Mouse (Mus musculus) hindbrain, embryonic 15.5 days (tissue): ENCODE data around the gene Coro2a. TPM values are rescaled to one million over a fixed set of nuclear protein-coding genes. Genes with fewer than 3 reads are reported as not detected.
"Not testable (repeated sequence)": the region's sequence is repeated elsewhere in the genome, so short reads cannot be mapped to it uniquely, and the experiment has no call there.

ENCODE experiments used
- ATAC-seq: fragments of 200-750 bp; cut with Nextera tagmentation; 2 replicates; pipeline ENCODE4 v1.8.0; 2017; ENCODE audit warnings: low read depth, moderate number of reproducible peaks, moderate TSS enrichment; ENCODE audit not compliant: low FRiP score
- H3K27ac ChIP-seq: fragments of 300-500 bp; sonication (generic); replicated peaks from 2 replicates; pipeline ENCODE4 v1.5.1; 2015; ENCODE audit warnings: mild to moderate bottlenecking, inconsistent platforms
- H3K27me3 ChIP-seq: fragments of 300-500 bp; sonication (generic); 2 replicates; pipeline ENCODE4 v1.6.1; 2015; ENCODE audit warnings: control low read depth, inconsistent platforms
- H3K36me3 ChIP-seq: fragments of 300-500 bp; sonication (generic); 2 replicates; pipeline ENCODE4 v1.6.1; 2015; ENCODE audit warnings: control low read depth, inconsistent platforms
- H3K4me1 ChIP-seq: fragments of 300-500 bp; sonication (generic); replicated peaks from 2 replicates; pipeline ENCODE4 v1.6.1; 2015; ENCODE audit warnings: control low read depth, inconsistent platforms
- H3K4me2 ChIP-seq: fragments of 300-500 bp; sonication (generic); 2 replicates; pipeline ENCODE4 v1.6.1; 2015; ENCODE audit warnings: moderate library complexity, mild to moderate bottlenecking, inconsistent platforms
- H3K4me3 ChIP-seq: fragments of 300-500 bp; sonication (generic); 2 replicates; pipeline ENCODE4 v1.5.1; 2015; ENCODE audit warnings: mild to moderate bottlenecking, inconsistent platforms
- H3K9ac ChIP-seq: fragments of 300-500 bp; sonication (generic); 2 replicates; pipeline ENCODE4 v1.6.1; 2015; ENCODE audit warnings: inconsistent platforms
- H3K9me3 ChIP-seq: fragments of 300-500 bp; sonication (generic); 2 replicates; pipeline ENCODE4 v1.6.1; 2016; ENCODE audit warnings: control low read depth, inconsistent platforms
- WGBS: fragments of 180-500 bp; shearing (Covaris S2); methylation state at CpG from one replicate; pipeline ENCODE4 v1.1.7; 2015; 5-methylcytosine and 5-hydroxymethylcytosine counted together
- polyA plus RNA-seq: library from polyadenylated mRNA; unstranded; fragments of >200 nt; fragmentation: Nextera tagmentation; extraction: Ambion mirVana; gene quantifications from 2 replicates; pipeline ENCODE4 v1.2.1, GENCODE M21; 2015

Coro2a gene
- polyA plus RNA-seq, 1 experiment from 2014 or later = 10.5 TPM

GRCm38 (mm10) chr4:46578796-46579346, 23.1 kb downstream of the Coro2a start:
- H3K4me2 ChIP-seq, H3K4me1 ChIP-seq, H3K27ac ChIP-seq, ATAC-seq, H3K27me3 ChIP-seq, H3K9ac ChIP-seq, H3K4me3 ChIP-seq, H3K9me3 ChIP-seq: not testable (repeated sequence)
- 91% methylated on average over 8 of the region's 8 CpGs for WGBS
- H3K36me3 ChIP-seq = peaks cover 13% of the 10 kb centered on the region; the same call in 1 of the 2 replicates

DNA sequence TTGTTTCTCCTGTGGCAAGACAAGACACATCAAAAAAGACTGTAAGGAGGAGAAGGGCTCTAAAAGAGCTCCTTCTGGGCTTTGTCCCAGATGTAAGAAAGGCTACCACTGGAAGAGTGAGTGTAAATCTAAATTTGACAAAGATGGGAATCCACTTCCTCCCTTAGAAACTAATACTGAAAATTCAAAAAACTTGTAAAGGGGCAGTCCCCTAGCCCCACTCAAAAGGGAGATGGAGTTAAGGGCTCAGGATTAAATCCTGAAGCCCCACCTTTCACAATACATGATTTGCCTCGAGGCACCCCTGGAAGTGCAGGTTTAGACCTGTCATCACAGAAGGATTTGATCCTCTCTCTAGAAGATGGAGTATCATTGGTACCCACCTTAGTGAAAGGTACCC, 23.8 kb downstream of the Coro2a start:
- Histone ChIP-seq H3K4me1 (no peaks in the 10 kb centered on the region), H3K9me3 (peaks cover 6% of the 10 kb centered on the region; the same call in 1 of the 2 replicates), H3K4me2 (no peak overlapping the region), H3K27ac (no peak overlapping the region), H3K27me3 (no peaks in the 10 kb centered on the region), H3K9ac (no peak overlapping the region), H3K4me3 (no peak overlapping the region), H3K36me3 (peaks cover 17% of the 10 kb centered on the region; the same call in 1 of the 2 replicates)
- no peak for ATAC-seq
- 76% methylated on average over 1 of the region's 1 CpGs for WGBS

GRCm38 (mm10) chr4:46575509-46576284, 26.3 kb downstream of the Coro2a start:
- not testable (repeated sequence) for H3K9me3 ChIP-seq, H3K4me3 ChIP-seq, H3K9ac ChIP-seq, H3K4me2 ChIP-seq, ATAC-seq, H3K27ac ChIP-seq, H3K4me1 ChIP-seq, H3K27me3 ChIP-seq
- peaks cover 17% of the 10 kb centered on the region; the same call in 1 of the 2 replicates for H3K36me3 ChIP-seq
- WGBS = 90% methylated on average over 6 of the region's 10 CpGs

DNA sequence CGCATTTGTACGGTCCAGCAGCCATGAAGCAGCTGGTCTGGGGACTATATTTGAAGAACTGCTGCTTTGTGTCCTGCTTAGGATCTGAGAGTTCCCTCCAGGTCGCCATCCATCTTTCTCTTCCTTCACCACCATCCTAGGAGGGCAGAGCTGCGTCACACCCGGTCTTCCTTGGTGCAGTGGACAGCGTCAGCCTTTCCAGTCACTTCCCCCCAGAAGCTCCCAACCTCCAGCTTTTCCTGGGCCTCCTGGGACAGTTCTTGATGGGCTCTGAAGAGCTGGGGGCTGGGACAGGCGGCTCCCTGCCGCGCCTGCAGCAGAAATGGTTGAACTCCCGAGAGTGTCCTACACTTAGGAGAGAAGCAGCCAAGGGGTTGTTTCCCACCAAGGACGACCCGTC, 27.2 kb downstream of the Coro2a start:
- no peak for ATAC-seq
- H3K4me3 ChIP-seq = no peak overlapping the region
- 83% methylated on average over 11 of the region's 12 CpGs for WGBS
- no peaks in the 10 kb centered on the region for H3K4me1 ChIP-seq
- no peak overlapping the region for H3K27ac ChIP-seq
- peaks cover 6% of the 10 kb centered on the region; the same call in 1 of the 2 replicates for H3K9me3 ChIP-seq
- no peak overlapping the region for H3K9ac ChIP-seq
- no peak overlapping the region for H3K4me2 ChIP-seq
- no peaks in the 10 kb centered on the region for H3K27me3 ChIP-seq
- peaks cover 17% of the 10 kb centered on the region; the same call in 1 of the 2 replicates for H3K36me3 ChIP-seq

GRCm38 (mm10) chr4:46574024-46574753, 27.8 kb downstream of the Coro2a start:
- Histone ChIP-seq H3K9ac (no peak overlapping the region), H3K36me3 (peaks cover 17% of the 10 kb centered on the region; the same call in 1 of the 2 replicates), H3K27ac (no peak overlapping the region), H3K4me1 (peaks cover 5% of the 10 kb centered on the region; the same call in 1 of the 2 replicates), H3K4me2 (no peak overlapping the region), H3K27me3 (no peaks in the 10 kb centered on the region), H3K9me3 (peaks cover 6% of the 10 kb centered on the region; the same call in 1 of the 2 replicates), H3K4me3 (no peak overlapping the region)
- 66% methylated on average over 9 of the region's 9 CpGs for WGBS
- ATAC-seq = no peak

GRCm38 (mm10) chr4:46572616-46573015, 29.4 kb downstream of the Coro2a start:
- Histone ChIP-seq H3K4me3 (no peak overlapping the region), H3K27ac (no peak overlapping the region)
- WGBS = 86% methylated on average over 4 of the region's 4 CpGs

DNA sequence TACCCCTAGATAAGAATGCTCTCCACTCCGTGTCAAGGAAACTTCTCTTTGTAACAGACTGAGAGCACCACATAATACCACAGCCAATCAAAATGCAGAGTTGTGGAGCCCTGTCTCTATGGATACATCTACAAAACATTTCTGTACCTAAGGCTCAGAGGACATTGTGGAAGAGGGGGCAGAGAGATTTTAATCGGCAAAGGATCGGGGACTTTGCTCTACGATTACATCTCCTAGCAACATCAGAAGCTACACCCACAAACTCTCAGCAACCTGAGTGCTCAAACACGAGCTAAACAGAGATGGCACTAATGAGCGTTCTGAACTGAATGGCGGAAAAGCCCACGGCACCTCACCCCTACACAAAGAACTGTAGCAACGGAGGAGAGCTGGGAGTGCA, 30.3 kb downstream of the Coro2a start:
- H3K27me3 ChIP-seq = no peaks in the 10 kb centered on the region
- H3K4me1 ChIP-seq = peaks cover 5% of the 10 kb centered on the region; the same call in 1 of the 2 replicates
- WGBS = 93% methylated on average over 9 of the region's 9 CpGs
- ATAC-seq = no peak
- H3K4me2 ChIP-seq = no peak overlapping the region
- no peak overlapping the region for H3K27ac ChIP-seq
- no peak overlapping the region for H3K9ac ChIP-seq
- peaks cover 14% of the 10 kb centered on the region; the same call in 1 of the 2 replicates for H3K36me3 ChIP-seq
- no peak overlapping the region for H3K4me3 ChIP-seq
- H3K9me3 ChIP-seq = no peaks in the 10 kb centered on the region

More at GRCm38 (mm10) chr4:46572616-46573015, 29.4 kb downstream of the Coro2a start:
- no peak for ATAC-seq
- Histone ChIP-seq H3K4me2 (no peak overlapping the region), H3K9me3 (no peaks in the 10 kb centered on the region), H3K36me3 (peaks cover 14% of the 10 kb centered on the region; the same call in 1 of the 2 replicates), H3K9ac (no peak overlapping the region), H3K4me1 (peaks cover 5% of the 10 kb centered on the region; the same call in 1 of the 2 replicates), H3K27me3 (no peaks in the 10 kb centered on the region)

- Histone ChIP-seq H3K36me3 (peaks cover 11% of the 10 kb centered on the region; the same call in 1 of the 2 replicates), H3K4me2 (no peak overlapping the region), H3K27ac (no peak overlapping the region), H3K4me3 (no peak overlapping the region), H3K4me1 (peaks cover 5% of the 10 kb centered on the region; the same call in 1 of the 2 replicates), H3K27me3 (no peaks in the 10 kb centered on the region), H3K9me3 (no peaks in the 10 kb centered on the region), H3K9ac (no peak overlapping the region)
- 29% methylated on average over 5 of the region's 5 CpGs for WGBS
- ATAC-seq = peak; percentile 68; the same call in 1 of the 2 replicates
Observed at GRCm38 (mm10) chr4:46569671-46570070, 32.3 kb downstream of the Coro2a start.

DNA sequence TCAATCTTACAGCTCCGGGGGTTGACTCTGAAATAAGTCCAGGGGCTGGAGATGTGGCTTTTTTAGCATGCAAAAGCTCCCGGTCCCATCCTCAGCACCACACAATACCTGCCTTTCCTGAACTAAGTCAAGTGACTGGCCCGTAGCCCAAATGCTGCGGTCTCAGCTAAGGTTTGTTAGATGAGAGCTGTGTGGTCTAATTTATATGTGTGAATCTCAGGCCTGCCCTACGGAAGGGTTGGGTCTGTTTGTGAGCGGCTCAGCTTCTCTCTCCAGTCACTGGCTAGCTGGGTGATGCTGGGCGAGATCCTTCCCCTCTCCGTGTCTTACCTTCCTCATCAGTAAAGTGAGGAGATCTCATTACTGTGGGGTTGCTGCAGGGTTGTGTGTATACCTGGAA, 33.8 kb downstream of the Coro2a start:
- 92% methylated on average over 8 of the region's 8 CpGs for WGBS
- H3K27ac ChIP-seq = no peak overlapping the region
- no peaks in the 10 kb centered on the region for H3K27me3 ChIP-seq
- H3K4me2 ChIP-seq = no peak overlapping the region
- no peaks in the 10 kb centered on the region for H3K36me3 ChIP-seq
- H3K4me3 ChIP-seq = no peak overlapping the region
- no peak for ATAC-seq
- peaks cover 5% of the 10 kb centered on the region; the same call in 1 of the 2 replicates for H3K4me1 ChIP-seq
- H3K9ac ChIP-seq = no peak overlapping the region
- no peaks in the 10 kb centered on the region for H3K9me3 ChIP-seq

- H3K4me1 ChIP-seq = peaks cover 5% of the 10 kb centered on the region; the same call in 1 of the 2 replicates
- no peak overlapping the region for H3K4me2 ChIP-seq
- H3K27ac ChIP-seq = no peak overlapping the region
- no peaks in the 10 kb centered on the region for H3K27me3 ChIP-seq
- H3K4me3 ChIP-seq = no peak overlapping the region
- ATAC-seq = no peak
- no peak overlapping the region for H3K9ac ChIP-seq
- no peaks in the 10 kb centered on the region for H3K36me3 ChIP-seq
- WGBS = 72% methylated on average over 8 of the region's 8 CpGs
- no peaks in the 10 kb centered on the region for H3K9me3 ChIP-seq
Observed at GRCm38 (mm10) chr4:46566931-46567671, 34.9 kb downstream of the Coro2a start.

GRCm38 (mm10) chr4:46565393-46565955, 36.5 kb downstream of the Coro2a start:
- Histone ChIP-seq H3K4me2 (no peak overlapping the region), H3K27me3 (no peaks in the 10 kb centered on the region), H3K4me3 (no peak overlapping the region), H3K9me3 (no peaks in the 10 kb centered on the region), H3K4me1 (peaks cover 5% of the 10 kb centered on the region; the same call in 1 of the 2 replicates), H3K27ac (no peak overlapping the region), H3K36me3 (0 out of 2 replicates have a peak, but pooled peaks cover 1% of the 10 kb centered on the region), H3K9ac (no peak overlapping the region)
- 85% methylated on average over 4 of the region's 4 CpGs for WGBS
- no peak for ATAC-seq
